Mouse (Mus musculus): ENCODE data around the gene Strn4.

Strn4 gene

GRCm38 (mm10) chr7:16879796-16880547, 64.3 kb downstream of the Strn4 start:
- DNase-seq = no peak

- DNase-seq = no peak
Measured at GRCm38 (mm10) chr7:16880615-16881014, 64.9 kb downstream of the Strn4 start.

- DNase-seq = no peak
Measured at GRCm38 (mm10) chr7:16883162-16883561, 67.5 kb downstream of the Strn4 start.

- no peak for DNase-seq
Measured at GRCm38 (mm10) chr7:16884334-16884733, 68.6 kb downstream of the Strn4 start.

GRCm38 (mm10) chr7:16885271-16885776, 69.6 kb downstream of the Strn4 start:
- no peak for DNase-seq

- no peak for DNase-seq
Measured at GRCm38 (mm10) chr7:16885905-16886304, 70.2 kb downstream of the Strn4 start.
